Mouse (Mus musculus): ENCODE results near the gene Slc6a20b.

DNA sequence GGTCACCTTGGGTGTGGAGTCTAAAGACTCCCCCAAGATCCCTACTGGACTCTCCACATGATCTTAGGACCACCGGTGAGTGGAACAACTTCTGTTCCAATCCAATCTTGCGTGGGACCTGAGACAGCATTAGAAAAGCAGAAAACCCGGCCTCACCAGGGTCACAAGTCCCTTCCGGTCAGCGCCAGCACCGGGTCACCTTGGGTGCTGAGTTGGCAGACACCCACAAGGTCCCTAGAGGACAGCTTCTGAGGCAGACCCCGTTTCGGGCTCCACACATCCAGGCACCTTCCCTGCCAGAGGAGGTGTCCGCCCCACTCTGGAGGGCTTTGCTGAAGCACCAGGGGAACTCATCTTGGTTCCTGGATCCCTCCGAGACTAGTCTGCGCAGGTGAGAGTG, 6.5 kb downstream of the Slc6a20b start:
- TF ChIP-seq CTCF (IDR thresholded peaks at IDR 0.05) (no peak), POLR2A (IDR thresholded peaks at IDR 0.05; ENCODE audit: insufficient read depth, low read depth, low read length) (no peak), EP300 (IDR thresholded peaks at IDR 0.05; ENCODE audit: insufficient read depth, low read depth, low read length) (no peak)
